Mouse (Mus musculus) liver, embryonic 14.5 days (tissue): ENCODE measurements at regions not wholly inside any gene's neighbourhood (a gene's known extent, or its start where the extent isn't known, plus 50 kb on each side); places are given as distances from the start of the nearest gene placed in this dataset.
A peak's percentile ranks its signal among the peaks of the same experiment; 100 is the strongest.

Experiments used
- ATAC-seq: fragments of 200-750 bp; cut with Nextera tagmentation; 2 replicates; pipeline ENCODE4 v1.8.0; 2017; ENCODE audit warnings: moderate number of reproducible peaks, mild to moderate bottlenecking, moderate library complexity; ENCODE audit not compliant: insufficient read depth
- DNase-seq, 3 experiments: peaks; one replicate each; pipeline ENCODE4 v3.0.0-alpha.2; 2012 to 2013; ENCODE audit warnings: low read depth in 3 of 3, low spot score in 3 of 3
- H3K27ac ChIP-seq: fragments of 300-500 bp; sonication (generic); 2 replicates; pipeline ENCODE4 v1.5.1; 2014; ENCODE audit warnings: moderate library complexity, mild to moderate bottlenecking, control low read depth, inconsistent platforms
- H3K27me3 ChIP-seq: fragments of 300-500 bp; sonication (generic); 2 replicates; pipeline ENCODE4 v1.6.1; 2014; ENCODE audit warnings: mild to moderate bottlenecking, low read length, moderate library complexity; ENCODE audit not compliant: control insufficient read depth, insufficient read depth
- H3K36me3 ChIP-seq: fragments of 300-500 bp; sonication (generic); replicated peaks from 2 replicates; pipeline ENCODE4 v1.6.1; 2014; ENCODE audit warnings: low read depth; ENCODE audit not compliant: control insufficient read depth, insufficient read depth
- H3K4me1 ChIP-seq, 2 experiments: fragments of 200-500 bp in 1 of 2; fragments of 300-500 bp in 1 of 2; sonication (generic) in 1 of 2; replicated peaks; 2 replicates each; pipeline ENCODE4 v1.6.1; 2012 to 2014; ENCODE audit warnings: antibody characterized with exemption in 1 of 2, inconsistent platforms in 1 of 2, low read length in 1 of 2; ENCODE audit not compliant: control insufficient read depth in 2 of 2, insufficient read depth in 2 of 2
- H3K4me2 ChIP-seq: fragments of 300-500 bp; sonication (generic); 2 replicates; pipeline ENCODE4 v1.6.1; 2014; ENCODE audit warnings: low read depth, mild to moderate bottlenecking, control low read depth, moderate library complexity
- H3K4me3 ChIP-seq, 2 experiments: fragments of 200-500 bp in 1 of 2; fragments of 300-500 bp in 1 of 2; sonication (generic) in 1 of 2; 2 replicates each; pipeline ENCODE4 v1.5.1; 2012 to 2014; ENCODE audit warnings: low read depth in 2 of 2, low read length in 2 of 2, mild to moderate bottlenecking in 2 of 2, control low read depth in 1 of 2, inconsistent platforms in 1 of 2, moderate library complexity in 1 of 2; ENCODE audit not compliant: insufficient read depth in 1 of 2
- H3K9ac ChIP-seq: fragments of 300-500 bp; sonication (generic); replicated peaks from 2 replicates; pipeline ENCODE4 v1.6.1; 2014; ENCODE audit warnings: mild to moderate bottlenecking, control low read depth, moderate library complexity
- H3K9me3 ChIP-seq: fragments of 300-500 bp; sonication (generic); 2 replicates; pipeline ENCODE4 v1.6.1; 2016; ENCODE audit warnings: low read length, mixed read lengths; ENCODE audit not compliant: control insufficient read depth
- CTCF ChIP-seq: IDR thresholded peaks from 2 replicates; pipeline ENCODE4 v1.5.1; 2016; ENCODE audit warnings: antibody characterized with exemption, low read depth, control low read depth
- EP300 ChIP-seq: IDR thresholded peaks from 2 replicates; pipeline ENCODE4 v1.6.1; 2016; ENCODE audit warnings: antibody characterized with exemption, low read depth
- WGBS: fragments of 180-500 bp; shearing (Covaris S2); extraction: QIAGEN DNeasy Blood & Tissue Kit; methylation state at CpG from one replicate; pipeline ENCODE4 v1.1.7; 2014; ENCODE audit not compliant: insufficient replicate concordance; 5-methylcytosine and 5-hydroxymethylcytosine counted together

DNA sequence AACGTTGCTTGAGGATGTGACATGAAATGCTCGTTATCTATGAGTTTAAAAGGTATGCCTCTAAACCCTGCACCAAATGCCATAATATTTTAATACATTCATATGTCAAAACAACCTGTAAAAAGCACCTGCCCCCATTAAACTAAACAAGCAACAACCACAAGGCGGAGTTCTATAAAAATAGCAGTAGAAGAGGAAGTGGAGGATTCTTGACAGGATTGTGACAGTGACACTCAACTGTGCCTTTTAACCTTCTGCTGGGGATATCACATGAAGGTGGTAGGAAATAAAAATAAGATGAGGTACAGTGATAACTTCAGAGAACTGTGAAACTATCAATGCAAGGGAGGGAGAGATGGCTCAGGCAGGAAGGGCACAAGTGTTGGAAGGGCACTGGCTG, 58.6 kb upstream of the Dbx2 start:
- no peak for TF ChIP-seq EP300
- WGBS, result 29% methylated on average over 3 of the region's 3 CpGs
- no peak for DNase-seq
- no peaks in the 10 kb centered on the region for H3K27me3 ChIP-seq
- H3K4me3 ChIP-seq, result no peak overlapping the region
- H3K4me1 ChIP-seq, result no peaks in the 10 kb centered on the region
- no peaks in the 10 kb centered on the region for H3K36me3 ChIP-seq
- no peaks in the 10 kb centered on the region for H3K9me3 ChIP-seq
- H3K4me2 ChIP-seq, result no peak overlapping the region
- H3K27ac ChIP-seq, result no peak overlapping the region
- H3K9ac ChIP-seq, result no peak overlapping the region
- no peak for ATAC-seq

DNA sequence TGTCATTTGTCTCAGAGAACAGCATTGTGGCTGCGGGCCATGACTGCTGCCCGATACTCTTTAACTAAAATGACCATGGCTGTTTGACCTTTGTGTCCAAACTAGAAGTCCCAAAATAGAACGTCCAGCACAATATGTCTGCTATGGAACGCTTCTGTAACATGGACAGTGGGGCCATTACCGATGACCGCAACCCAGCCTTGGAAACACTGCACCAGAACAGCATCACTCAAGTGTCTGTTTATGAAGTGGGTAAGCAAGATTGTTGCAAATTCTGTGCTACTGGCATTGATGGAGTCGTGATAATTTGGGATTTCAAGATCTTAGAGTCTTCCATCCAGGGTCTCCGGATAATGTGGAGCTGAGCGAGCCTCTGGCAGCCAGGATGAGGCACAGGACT, 60.2 kb upstream of the Dbx2 start:
- no peaks in the 10 kb centered on the region for H3K36me3 ChIP-seq
- ATAC-seq, result no peak
- WGBS, result 65% methylated on average over 9 of the region's 9 CpGs
- H3K4me3 ChIP-seq, result no peak overlapping the region
- H3K27me3 ChIP-seq, result no peaks in the 10 kb centered on the region
- no peak overlapping the region for H3K9ac ChIP-seq
- no peak for TF ChIP-seq EP300
- TF ChIP-seq CTCF, result no peak
- H3K4me2 ChIP-seq, result no peak overlapping the region
- DNase-seq, result no peak
- no peaks in the 10 kb centered on the region for H3K4me1 ChIP-seq
- H3K9me3 ChIP-seq, result no peaks in the 10 kb centered on the region
- H3K27ac ChIP-seq, result no peak overlapping the region

DNA sequence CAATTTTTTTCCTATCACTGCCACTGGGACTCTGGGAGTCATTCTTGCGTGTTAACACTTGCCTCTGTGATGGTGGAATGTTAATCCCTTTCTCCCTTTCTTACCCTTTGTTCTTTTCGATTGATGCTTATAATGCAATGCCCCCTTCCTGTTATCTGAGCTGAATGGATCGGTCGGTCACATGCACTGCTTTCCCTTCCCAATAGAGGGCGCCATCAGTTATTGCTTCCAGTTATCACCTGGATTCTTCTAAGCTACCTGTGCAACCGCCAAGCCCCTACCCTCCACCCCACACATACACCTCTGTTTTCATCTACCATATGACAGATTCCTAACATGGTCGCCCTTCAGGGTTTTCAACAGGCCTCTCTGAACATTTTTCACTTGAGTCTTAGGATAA, 66.9 kb upstream of the Ano6 start:
- TF ChIP-seq EP300 (no peak), CTCF (peak; percentile 57)
- Histone ChIP-seq H3K27me3 (no peaks in the 10 kb centered on the region), H3K4me2 (no peak overlapping the region), H3K27ac (no peak overlapping the region), H3K36me3 (no peaks in the 10 kb centered on the region), H3K4me1 (no peaks in the 10 kb centered on the region), H3K9ac (no peak overlapping the region), H3K4me3 (no peak overlapping the region), H3K9me3 (no peaks in the 10 kb centered on the region)
- 29% methylated on average over 7 of the region's 7 CpGs for WGBS
- ATAC-seq (no peak), DNase-seq (no peak)

DNA sequence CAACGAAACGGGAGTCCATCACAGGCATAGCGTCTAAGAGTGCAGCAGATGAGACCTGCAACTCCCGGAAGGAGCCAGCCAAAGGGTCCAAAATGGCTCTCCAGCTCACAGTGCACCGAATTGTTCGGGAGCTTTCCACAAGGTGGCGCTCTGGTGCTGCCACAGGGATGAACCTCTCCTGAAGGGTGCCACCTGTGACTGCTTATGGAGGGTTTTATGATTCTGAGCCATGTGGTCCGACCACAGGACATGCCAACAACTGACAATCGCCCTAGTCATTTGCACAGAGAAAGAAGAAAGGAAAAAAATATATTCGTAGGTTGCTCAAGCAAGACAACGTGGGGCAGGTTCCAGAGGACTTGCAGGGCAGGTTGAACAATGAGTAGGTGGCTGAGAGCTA, 64.8 kb upstream of the Ano6 start:
- Histone ChIP-seq H3K4me3 (no peak overlapping the region), H3K4me1 (no peaks in the 10 kb centered on the region), H3K9ac (no peak overlapping the region), H3K36me3 (no peaks in the 10 kb centered on the region), H3K27ac (no peak overlapping the region), H3K27me3 (no peaks in the 10 kb centered on the region), H3K9me3 (no peaks in the 10 kb centered on the region), H3K4me2 (no peak overlapping the region)
- TF ChIP-seq CTCF (peak; percentile 76), EP300 (no peak)
- no peak for ATAC-seq
- 32% methylated on average over 11 of the region's 11 CpGs for WGBS
- peak; percentile 4 to 23 (median 22) for DNase-seq

DNA sequence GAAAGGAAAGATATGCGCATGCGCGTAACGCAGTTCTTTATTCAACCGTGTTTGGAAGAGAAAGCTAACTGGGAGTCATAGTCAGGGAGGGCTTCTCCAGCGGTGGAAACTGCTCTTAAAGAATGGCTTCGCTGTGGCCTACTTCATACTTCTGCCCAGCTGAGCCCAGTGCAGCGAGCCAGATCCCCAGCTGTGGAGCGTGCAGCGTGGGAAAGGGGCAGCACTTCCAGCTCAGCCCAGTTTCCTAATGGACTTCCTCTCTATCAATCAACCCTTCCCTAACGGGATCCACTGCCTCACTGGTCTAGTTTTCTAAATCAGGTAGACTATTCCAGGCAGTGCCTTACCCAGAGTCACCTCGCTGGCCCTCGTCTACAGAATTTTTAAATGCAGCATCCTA, 64.1 kb upstream of the Ano6 start:
- Histone ChIP-seq H3K9ac (no peak overlapping the region), H3K27me3 (no peaks in the 10 kb centered on the region), H3K9me3 (no peaks in the 10 kb centered on the region), H3K27ac (no peak overlapping the region), H3K4me3 (no peak overlapping the region), H3K4me2 (no peak overlapping the region), H3K36me3 (no peaks in the 10 kb centered on the region), H3K4me1 (no peaks in the 10 kb centered on the region)
- DNase-seq (no peak), ATAC-seq (no peak)
- WGBS, result 60% methylated on average over 13 of the region's 13 CpGs
- TF ChIP-seq CTCF, result no peak
- TF ChIP-seq EP300, result no peak

DNA sequence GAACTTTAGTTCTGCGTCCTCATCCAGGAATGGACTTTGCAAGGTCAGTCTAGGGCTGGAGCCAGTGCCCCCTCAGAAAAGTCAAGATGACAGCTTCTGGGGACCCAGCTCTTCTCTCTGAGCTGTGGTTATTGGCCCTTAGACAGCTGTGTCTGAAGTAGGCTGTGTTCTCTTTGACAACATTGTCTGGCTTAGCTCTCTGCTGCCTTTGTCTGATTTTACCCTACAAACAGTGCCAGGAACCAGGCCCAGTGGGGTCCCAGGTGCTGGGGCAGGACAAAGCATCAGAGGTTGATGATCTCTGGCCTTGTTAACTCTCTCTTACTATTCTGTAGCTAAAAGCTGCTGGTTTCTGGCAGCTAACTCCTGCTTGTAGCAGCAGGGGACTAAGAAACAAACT, 54.9 kb upstream of the Ano6 start:
- TF ChIP-seq CTCF (no peak), EP300 (no peak)
- ATAC-seq, result no peak
- WGBS, result 63% methylated on average over 1 of the region's 1 CpGs

More for the DNA sequence above, 54.9 kb upstream of the Ano6 start:
- no peaks in the 10 kb centered on the region for H3K27me3 ChIP-seq
- no peaks in the 10 kb centered on the region for H3K9me3 ChIP-seq
- no peak overlapping the region for H3K27ac ChIP-seq
- H3K4me3 ChIP-seq, result no peak overlapping the region
- H3K9ac ChIP-seq, result no peak overlapping the region
- no peaks in the 10 kb centered on the region for H3K4me1 ChIP-seq
- H3K4me2 ChIP-seq, result no peak overlapping the region
- H3K36me3 ChIP-seq, result no peaks in the 10 kb centered on the region
- DNase-seq, result no peak
